Mouse (Mus musculus) heart, postnatal 0 days (tissue): Measurements from ENCODE around the gene Opn1sw. TPM values are rescaled to one million over a fixed set of nuclear protein-coding genes. Genes with fewer than 3 reads are reported as not detected.

ENCODE experiments used
- ATAC-seq: fragments of 200-750 bp; cut with Nextera tagmentation; 2 replicates; pipeline ENCODE4 v1.8.0; 2017; ENCODE audit warnings: low read depth, moderate number of reproducible peaks, moderate library complexity; ENCODE audit not compliant: insufficient read depth
- DNase-seq: peaks from one replicate; pipeline ENCODE4 v3.0.0-alpha.2; 2016; ENCODE audit warnings: low spot score
- H3K27ac ChIP-seq: fragments of 300-500 bp; sonication (generic); 2 replicates; pipeline ENCODE4 v1.5.1; 2014; ENCODE audit warnings: low read depth, mild to moderate bottlenecking
- H3K27me3 ChIP-seq: fragments of 300-500 bp; sonication (generic); 2 replicates; pipeline ENCODE4 v1.6.1; 2014; ENCODE audit warnings: low read length, mixed read lengths; ENCODE audit not compliant: control insufficient read depth, insufficient read depth
- H3K36me3 ChIP-seq: fragments of 300-500 bp; sonication (generic); replicated peaks from 2 replicates; pipeline ENCODE4 v1.6.1; 2014; ENCODE audit warnings: low read length, mixed read lengths; ENCODE audit not compliant: control insufficient read depth, insufficient read depth
- H3K4me1 ChIP-seq: fragments of 300-500 bp; sonication (generic); 2 replicates; pipeline ENCODE4 v1.6.1; 2014; ENCODE audit warnings: antibody characterized with exemption; ENCODE audit not compliant: control insufficient read depth, insufficient read depth
- H3K4me2 ChIP-seq: fragments of 300-500 bp; sonication (generic); 2 replicates; pipeline ENCODE4 v1.6.1; 2014; ENCODE audit warnings: low read depth, mild to moderate bottlenecking, low read length, moderate library complexity
- H3K4me3 ChIP-seq: fragments of 300-500 bp; sonication (generic); 2 replicates; pipeline ENCODE4 v1.5.1; 2014; ENCODE audit warnings: low read depth, low read length
- H3K9ac ChIP-seq: fragments of 300-500 bp; sonication (generic); replicated peaks from 2 replicates; pipeline ENCODE4 v1.6.1; 2014; ENCODE audit warnings: low read depth, low read length, mixed read lengths
- H3K9me3 ChIP-seq: fragments of 300-500 bp; sonication (generic); replicated peaks from 2 replicates; pipeline ENCODE4 v1.6.1; 2016; ENCODE audit warnings: low read length; ENCODE audit not compliant: control insufficient read depth
- CTCF ChIP-seq: IDR thresholded peaks from 2 replicates; pipeline ENCODE4 v1.5.1; 2016; ENCODE audit warnings: antibody characterized with exemption, control low read depth, low read depth
- EP300 ChIP-seq: IDR thresholded peaks from 2 replicates; pipeline ENCODE4 v1.6.1; 2016; ENCODE audit warnings: antibody characterized with exemption, low read depth
- WGBS: fragments of 180-500 bp; shearing (Covaris S2); extraction: QIAGEN DNeasy Blood & Tissue Kit; methylation state at CpG from one replicate; pipeline ENCODE4 v1.1.7; 2014; 5-methylcytosine and 5-hydroxymethylcytosine counted together
- polyA plus RNA-seq: library from polyadenylated mRNA; unstranded; fragments of >200 nt; fragmentation: Nextera tagmentation; extraction: Ambion mirVana; gene quantifications from 2 replicates; pipeline ENCODE4 v1.2.1, GENCODE M21; 2015
- total RNA-seq: library from RNA; depleted of rRNA; stranded (reverse); fragments of >200 nt; gene quantifications from 2 replicates; pipeline ENCODE4 v1.2.3, GENCODE M21; 2014; ENCODE audit warnings: low replicate concordance; rRNA removed

Gene Opn1sw
- 15.1 TPM in 1 of 2 replicates, not detected in the other for total RNA-seq
- polyA plus RNA-seq, result 0.12 and 0.40 TPM in 2 replicates

- no peaks in the 10 kb centered on the region for H3K27me3 ChIP-seq
- peaks cover 15% of the 10 kb centered on the region for H3K4me1 ChIP-seq
- ATAC-seq, result peak; percentile 70
- peak; percentile 43 for DNase-seq
- peak within 1 kb of the TSS; percentile 25 for H3K4me3 ChIP-seq
- WGBS, result 5% methylated on average over 12 of the region's 12 CpGs
- peak within 1 kb of the TSS; percentile 41 for H3K4me2 ChIP-seq
- TF ChIP-seq CTCF, result no peak
- no peak for TF ChIP-seq EP300
- H3K9me3 ChIP-seq, result no peaks in the 10 kb centered on the region
- no peaks in the 10 kb centered on the region for H3K36me3 ChIP-seq
- H3K9ac ChIP-seq, result no peak within 1 kb of the TSS; the same call in 1 of the 2 replicates
- H3K27ac ChIP-seq, result peak within 1 kb of the TSS; percentile 4; the same call in 1 of the 2 replicates
Observed at GRCm38 (mm10) chr6:29388052-29388518, at the start of gene Opn1sw. Gene Opn1sw (minus strand): TSS chr6:29388468.

- ATAC-seq (peak; percentile 34), DNase-seq (peak; percentile 85)
- 8% methylated on average over 11 of the region's 11 CpGs for WGBS
- peaks cover 28% of the 10 kb centered on the region for H3K4me1 ChIP-seq
- H3K9me3 ChIP-seq, result no peaks in the 10 kb centered on the region
- peak overlapping the region; percentile 72 for H3K4me3 ChIP-seq
- peak overlapping the region; percentile 96 for H3K27ac ChIP-seq
- H3K36me3 ChIP-seq, result peaks cover 41% of the 10 kb centered on the region
- H3K4me2 ChIP-seq, result peak overlapping the region; percentile 79
- TF ChIP-seq CTCF (no peak), EP300 (no peak)
- no peaks in the 10 kb centered on the region for H3K27me3 ChIP-seq
- peak overlapping the region; percentile 82; the same call in 1 of the 2 replicates for H3K9ac ChIP-seq
Observed at GRCm38 (mm10) chr6:29436461-29436934, 48.2 kb upstream of the Opn1sw start.

- no peak for ATAC-seq
Observed at GRCm38 (mm10) chr6:29435940-29436451, 47.7 kb upstream of the Opn1sw start.

GRCm38 (mm10) chr6:29434911-29435691 lies 46.8 kb upstream of the Opn1sw start:
- no peaks in the 10 kb centered on the region for H3K27me3 ChIP-seq
- no peaks in the 10 kb centered on the region for H3K9me3 ChIP-seq
- H3K4me2 ChIP-seq, result peak overlapping the region; percentile 79
- H3K4me1 ChIP-seq, result peaks cover 33% of the 10 kb centered on the region
- TF ChIP-seq CTCF, result no peak
- TF ChIP-seq EP300, result no peak; the same call in 1 of the 2 replicates
- peaks cover 27% of the 10 kb centered on the region for H3K36me3 ChIP-seq
- peak overlapping the region; percentile 72 for H3K4me3 ChIP-seq
- DNase-seq, result peak; percentile 73
- ATAC-seq, result peak; percentile 12
- peak overlapping the region; percentile 96 for H3K27ac ChIP-seq
- WGBS, result 1% methylated on average over 11 of the region's 13 CpGs
- peak overlapping the region; percentile 82 for H3K9ac ChIP-seq

More at GRCm38 (mm10) chr6:29435940-29436451, 47.7 kb upstream of the Opn1sw start:
- 1% methylated on average over 5 of the region's 6 CpGs for WGBS
- Histone ChIP-seq H3K9me3 (no peaks in the 10 kb centered on the region), H3K4me1 (peaks cover 28% of the 10 kb centered on the region), H3K27me3 (no peaks in the 10 kb centered on the region), H3K4me3 (peak overlapping the region; percentile 72), H3K4me2 (peak overlapping the region; percentile 79), H3K9ac (peak overlapping the region; percentile 82), H3K27ac (peak overlapping the region; percentile 96), H3K36me3 (peaks cover 36% of the 10 kb centered on the region)
- peak; percentile 69 for DNase-seq
- no peak for TF ChIP-seq CTCF
- TF ChIP-seq EP300, result no peak
